Mouse (Mus musculus) forebrain, embryonic 16.5 days (tissue): Measurements from ENCODE around the gene Smim17. TPM values are rescaled to one million over a fixed set of nuclear protein-coding genes. Genes with fewer than 3 reads are reported as not detected.
"Not testable (repeated sequence)": the region's sequence is repeated elsewhere in the genome, so short reads cannot be mapped to it uniquely, and the experiment has no call there.

Source experiments
- ATAC-seq: fragments of 200-750 bp; cut with Nextera tagmentation; 2 replicates; pipeline ENCODE4 v1.8.0; 2017; ENCODE audit warnings: mild to moderate bottlenecking, moderate library complexity
- H3K27ac ChIP-seq: fragments of 300-500 bp; sonication (generic); 2 replicates; pipeline ENCODE4 v1.5.1; 2014; ENCODE audit warnings: low read length, control low read depth
- H3K27me3 ChIP-seq: fragments of 300-500 bp; sonication (generic); replicated peaks from 2 replicates; pipeline ENCODE4 v1.6.1; 2014; ENCODE audit warnings: low read length; ENCODE audit not compliant: control insufficient read depth, insufficient read depth
- H3K36me3 ChIP-seq: fragments of 300-500 bp; sonication (generic); 2 replicates; pipeline ENCODE4 v1.6.1; 2014; ENCODE audit not compliant: control insufficient read depth, insufficient read depth
- H3K4me1 ChIP-seq: fragments of 300-500 bp; sonication (generic); replicated peaks from 2 replicates; pipeline ENCODE4 v1.6.1; 2014; ENCODE audit warnings: low read length; ENCODE audit not compliant: control insufficient read depth, insufficient read depth
- H3K4me2 ChIP-seq: fragments of 300-500 bp; sonication (generic); 2 replicates; pipeline ENCODE4 v1.6.1; 2014; ENCODE audit warnings: mild to moderate bottlenecking, low read length, control low read depth
- H3K4me3 ChIP-seq: fragments of 300-500 bp; sonication (generic); replicated peaks from 2 replicates; pipeline ENCODE4 v1.5.1; 2014; ENCODE audit warnings: mild to moderate bottlenecking, low read length, control low read depth
- H3K9ac ChIP-seq: fragments of 300-500 bp; sonication (generic); replicated peaks from 2 replicates; pipeline ENCODE4 v1.6.1; 2014; ENCODE audit warnings: low read depth, low read length, control low read depth
- H3K9me3 ChIP-seq: fragments of 300-500 bp; sonication (generic); 2 replicates; pipeline ENCODE4 v1.6.1; 2016; ENCODE audit warnings: low read length; ENCODE audit not compliant: control insufficient read depth
- WGBS: fragments of 180-500 bp; shearing (Covaris S2); extraction: QIAGEN DNeasy Blood & Tissue Kit; methylation state at CpG from one replicate; pipeline ENCODE4 v1.1.7; 2014; 5-methylcytosine and 5-hydroxymethylcytosine counted together
- polyA plus RNA-seq: library from polyadenylated mRNA; unstranded; fragments of >200 nt; fragmentation: Nextera tagmentation; extraction: Ambion mirVana; gene quantifications from 2 replicates; pipeline ENCODE4 v1.2.1, GENCODE M21; 2015

The Smim17 gene
- polyA plus RNA-seq, 1 experiment from 2014 or later = 6.0 TPM

DNA sequence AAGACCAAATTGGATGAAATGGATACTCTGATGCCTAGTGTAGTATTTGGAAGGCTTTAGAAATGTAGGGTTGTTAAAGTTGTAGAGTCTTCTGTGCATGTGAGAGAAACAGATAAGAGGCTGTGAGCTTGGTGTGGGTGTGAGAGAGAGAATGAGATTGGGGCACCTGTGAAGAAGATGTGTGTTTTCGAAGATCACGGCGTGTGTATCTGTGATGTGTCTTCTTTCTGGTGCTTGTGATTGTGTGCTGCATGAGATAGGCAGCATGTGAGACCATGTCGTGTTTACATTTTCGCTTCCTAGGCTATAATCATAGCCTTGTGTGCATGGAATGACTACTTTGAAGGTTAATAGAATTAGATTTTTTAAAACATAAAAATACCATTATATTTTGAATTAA, 31.3 kb upstream of the Smim17 start:
- no peak overlapping the region for H3K9ac ChIP-seq
- ATAC-seq = no peak
- H3K9me3 ChIP-seq = no peaks in the 10 kb centered on the region
- no peaks in the 10 kb centered on the region for H3K27me3 ChIP-seq
- WGBS = 91% methylated on average over 5 of the region's 5 CpGs
- no peak overlapping the region for H3K4me2 ChIP-seq
- H3K4me3 ChIP-seq = no peak overlapping the region
- H3K36me3 ChIP-seq = 0 out of 2 replicates have a peak, but pooled peaks cover under 1% of the 10 kb centered on the region
- H3K27ac ChIP-seq = no peak overlapping the region
- H3K4me1 ChIP-seq = peaks cover 6% of the 10 kb centered on the region

DNA sequence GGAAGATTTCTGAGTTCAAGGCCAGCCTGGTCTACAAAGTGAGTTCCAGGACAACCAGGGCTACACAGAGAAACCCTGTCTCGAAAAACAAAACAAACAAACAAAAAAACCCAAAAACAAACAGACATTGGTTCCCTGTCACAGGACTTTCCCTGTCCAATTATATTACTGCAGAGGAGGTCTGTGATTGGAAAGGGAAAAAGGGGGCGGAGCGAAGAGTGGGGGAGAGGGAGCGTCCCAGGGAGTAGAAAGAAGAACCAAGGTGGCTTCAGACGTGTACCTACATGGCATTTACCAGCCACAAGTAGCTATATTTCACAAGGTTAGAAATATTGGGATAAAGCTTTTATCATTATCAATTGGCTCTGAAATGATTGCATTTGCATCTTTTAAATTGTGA, 30.4 kb upstream of the Smim17 start:
- not testable (repeated sequence) for H3K9me3 ChIP-seq, H3K4me2 ChIP-seq, H3K9ac ChIP-seq, H3K27me3 ChIP-seq, H3K27ac ChIP-seq, H3K4me3 ChIP-seq, H3K4me1 ChIP-seq, H3K36me3 ChIP-seq, ATAC-seq
- 87% methylated on average over 5 of the region's 5 CpGs for WGBS

DNA sequence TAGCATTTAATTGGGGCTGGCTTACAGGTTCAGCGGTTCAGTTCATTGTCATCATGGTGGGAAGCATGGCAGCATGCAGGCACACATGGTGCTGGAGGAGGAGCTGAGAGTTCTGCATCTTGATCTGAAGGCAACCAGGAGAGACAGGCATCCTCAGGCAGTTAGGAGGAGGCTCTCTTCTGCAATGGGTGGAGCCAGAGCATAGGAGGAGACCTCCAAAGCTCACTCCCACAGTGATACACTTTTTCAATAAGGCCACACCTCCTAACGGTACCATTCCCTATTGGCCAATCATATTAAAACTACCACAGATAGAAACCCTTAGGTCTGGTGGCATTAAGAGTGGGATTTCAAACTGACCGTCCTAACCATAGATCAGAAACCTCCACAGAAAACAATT, 29.1 kb upstream of the Smim17 start:
- Histone ChIP-seq H3K9me3 (no peaks in the 10 kb centered on the region), H3K4me3 (no peak overlapping the region), H3K4me1 (no peaks in the 10 kb centered on the region), H3K27me3 (no peaks in the 10 kb centered on the region), H3K4me2 (no peak overlapping the region), H3K36me3 (0 out of 2 replicates have a peak, but pooled peaks cover 2% of the 10 kb centered on the region), H3K9ac (no peak overlapping the region), H3K27ac (no peak overlapping the region)
- WGBS = 89% methylated on average over 3 of the region's 3 CpGs
- ATAC-seq = no peak

GRCm38 (mm10) chr7:6372993-6373392, 25.5 kb upstream of the Smim17 start:
- ATAC-seq = no peak
- WGBS = 92% methylated on average over 3 of the region's 3 CpGs
- no peak overlapping the region for H3K9ac ChIP-seq
- no peaks in the 10 kb centered on the region for H3K27me3 ChIP-seq
- no peak overlapping the region for H3K4me2 ChIP-seq
- no peaks in the 10 kb centered on the region for H3K9me3 ChIP-seq
- no peaks in the 10 kb centered on the region for H3K4me1 ChIP-seq
- H3K27ac ChIP-seq = no peak overlapping the region
- no peak overlapping the region for H3K4me3 ChIP-seq
- 0 out of 2 replicates have a peak, but pooled peaks cover 2% of the 10 kb centered on the region for H3K36me3 ChIP-seq

DNA sequence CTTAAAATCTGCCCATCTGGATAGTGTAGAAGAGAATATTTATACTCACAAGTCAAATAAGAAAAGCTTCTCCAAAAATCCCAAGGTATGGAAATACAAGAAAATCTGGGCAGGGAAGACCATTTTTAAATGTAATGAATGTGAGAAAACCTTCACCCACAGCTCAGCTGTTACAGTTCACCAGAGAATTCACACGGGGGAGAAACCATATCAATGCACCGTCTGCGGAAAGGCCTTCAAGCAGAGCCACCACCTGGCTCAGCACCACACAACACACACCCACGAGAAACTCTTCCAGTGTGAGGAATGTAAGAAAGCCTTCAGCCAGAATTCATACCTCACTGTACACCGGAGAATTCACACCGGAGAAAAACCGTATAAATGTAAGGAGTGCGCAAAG, 20.1 kb upstream of the Smim17 start:
- no peak overlapping the region for H3K9ac ChIP-seq

DNA sequence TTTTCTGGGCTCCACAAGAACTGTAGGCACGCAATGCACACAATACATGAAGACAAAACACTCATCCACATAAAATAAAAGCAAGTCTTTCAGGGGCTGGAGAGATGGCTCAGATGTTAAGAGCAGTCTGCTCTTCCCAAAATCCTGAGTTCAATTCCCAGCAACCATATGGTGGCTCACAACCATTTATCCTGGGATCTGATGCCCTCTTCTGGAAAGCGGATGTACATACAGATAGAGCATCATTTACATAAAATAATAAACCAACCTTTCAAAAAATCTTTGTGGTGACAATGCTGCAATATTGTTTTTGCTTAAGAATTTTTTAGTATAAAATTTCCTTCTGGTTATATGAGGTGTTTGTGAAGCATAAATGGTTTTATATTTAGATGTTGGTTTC, 17.1 kb upstream of the Smim17 start:
- Histone ChIP-seq H3K27ac (no peak overlapping the region), H3K4me1 (peaks cover 16% of the 10 kb centered on the region), H3K9me3 (no peaks in the 10 kb centered on the region), H3K9ac (no peak overlapping the region), H3K36me3 (peaks cover 3% of the 10 kb centered on the region; the same call in 1 of the 2 replicates), H3K4me2 (no peak overlapping the region), H3K27me3 (no peaks in the 10 kb centered on the region), H3K4me3 (no peak overlapping the region)
- 81% methylated on average over 2 of the region's 2 CpGs for WGBS
- no peak for ATAC-seq

More for the DNA sequence above, 20.1 kb upstream of the Smim17 start:
- Histone ChIP-seq H3K4me2 (no peak overlapping the region), H3K27ac (no peak overlapping the region), H3K36me3 (no peaks in the 10 kb centered on the region), H3K4me3 (no peak overlapping the region), H3K27me3 (no peaks in the 10 kb centered on the region), H3K4me1 (peaks cover 7% of the 10 kb centered on the region), H3K9me3 (no peaks in the 10 kb centered on the region)
- no peak for ATAC-seq
- 87% methylated on average over 8 of the region's 8 CpGs for whole genome bisulfite sequencing

DNA sequence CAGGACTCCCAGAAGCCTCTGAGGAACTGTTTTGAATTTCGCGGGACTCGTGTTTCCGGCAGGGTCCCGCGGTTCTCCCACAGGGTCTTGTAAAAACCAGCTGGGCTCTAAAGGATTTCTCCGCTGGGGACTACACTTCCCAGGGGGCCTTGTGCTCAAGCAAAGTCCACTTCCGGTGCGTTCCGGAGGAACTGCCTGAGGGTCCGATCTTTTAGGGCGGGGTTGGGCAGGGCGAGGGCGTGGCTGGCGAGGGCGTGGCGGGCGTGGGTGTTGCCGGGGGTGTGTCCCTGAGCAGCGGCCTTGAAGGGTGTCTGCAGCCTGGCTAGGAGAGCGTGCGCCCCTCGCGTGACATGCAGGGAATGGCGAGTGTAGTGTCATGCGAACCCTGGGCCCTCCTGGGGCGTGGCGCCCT, 15.5 kb upstream of the Smim17 start, which contains the start of gene Zfp28:
Gene Zfp28 (plus strand): TSS at position 252 of the 412 bp plus-strand sequence.
- Histone ChIP-seq H3K9me3 (no peaks in the 10 kb centered on the region), H3K27me3 (no peaks in the 10 kb centered on the region), H3K4me1 (peaks cover 16% of the 10 kb centered on the region), H3K27ac (no peak within 1 kb of the TSS), H3K4me2 (peak within 1 kb of the TSS; percentile 73), H3K4me3 (peak within 1 kb of the TSS; percentile 66), H3K36me3 (peaks cover 3% of the 10 kb centered on the region; the same call in 1 of the 2 replicates), H3K9ac (peak within 1 kb of the TSS; percentile 74)
- ATAC-seq = peak; percentile 98
- 0% methylated on average over 28 of the region's 28 CpGs for WGBS

DNA sequence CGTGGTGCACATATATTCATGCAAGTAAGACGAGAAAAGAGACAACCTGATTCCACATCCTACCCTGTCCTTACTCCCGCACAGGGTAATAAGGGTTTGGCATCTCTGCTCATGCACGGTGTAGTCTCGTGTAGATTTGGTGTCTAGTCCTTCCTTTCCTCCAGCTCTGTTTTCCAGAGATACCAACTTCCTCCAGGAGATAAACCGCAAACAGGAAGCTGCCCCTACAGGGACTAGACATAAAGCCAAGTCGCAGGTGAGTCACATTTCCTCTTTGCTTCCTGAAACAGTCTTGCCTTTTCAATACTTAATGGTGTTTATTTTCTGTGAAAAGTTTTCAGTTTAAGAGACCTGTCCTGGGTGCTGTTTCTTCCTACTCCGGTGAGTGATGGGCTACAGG, 14.5 kb upstream of the Smim17 start:
- Histone ChIP-seq H3K4me1 (peaks cover 16% of the 10 kb centered on the region), H3K27ac (no peak overlapping the region), H3K36me3 (peaks cover 3% of the 10 kb centered on the region; the same call in 1 of the 2 replicates), H3K9me3 (no peaks in the 10 kb centered on the region), H3K9ac (peak overlapping the region; percentile 74; the same call in 1 of the 2 replicates), H3K4me2 (peak overlapping the region; percentile 73), H3K4me3 (peak overlapping the region; percentile 66), H3K27me3 (no peaks in the 10 kb centered on the region)
- 75% methylated on average over 8 of the region's 8 CpGs for WGBS
- no peak for ATAC-seq

GRCm38 (mm10) chr7:6386995-6387394, 11.5 kb upstream of the Smim17 start:
- Histone ChIP-seq H3K4me2 (no peak overlapping the region), H3K9me3 (no peaks in the 10 kb centered on the region), H3K27me3 (no peaks in the 10 kb centered on the region), H3K27ac (no peak overlapping the region), H3K36me3 (peaks cover 12% of the 10 kb centered on the region), H3K4me1 (peaks cover 16% of the 10 kb centered on the region), H3K9ac (no peak overlapping the region), H3K4me3 (no peak overlapping the region)
- no peak for ATAC-seq
- 90% methylated on average over 8 of the region's 8 CpGs for WGBS

DNA sequence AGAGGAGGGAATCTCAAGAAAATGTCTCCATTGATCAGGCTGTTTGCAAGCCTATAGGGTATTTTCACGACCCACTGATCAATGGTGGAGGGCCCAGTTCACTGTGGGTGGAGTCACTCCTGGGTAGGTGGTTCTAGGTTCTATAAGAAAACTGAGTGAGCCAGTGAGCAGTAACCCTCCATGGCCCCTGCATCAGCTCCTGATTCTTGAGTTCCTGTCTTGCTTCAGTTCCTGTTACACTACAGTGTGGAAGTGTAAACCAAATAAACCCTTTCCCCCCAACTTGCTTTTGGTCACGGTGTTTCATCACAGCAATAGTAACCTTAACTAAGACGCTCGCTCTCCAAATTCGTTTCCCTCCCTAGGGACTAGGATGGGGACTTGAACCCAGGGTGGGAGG, 9.5 kb upstream of the Smim17 start:
- ATAC-seq = no peak
- no peaks in the 10 kb centered on the region for H3K9me3 ChIP-seq
- peaks cover 4% of the 10 kb centered on the region for H3K4me1 ChIP-seq
- H3K4me2 ChIP-seq = no peak overlapping the region
- H3K27me3 ChIP-seq = no peaks in the 10 kb centered on the region
- H3K9ac ChIP-seq = no peak overlapping the region
- H3K36me3 ChIP-seq = peaks cover 26% of the 10 kb centered on the region
- 86% methylated on average over 5 of the region's 5 CpGs for WGBS
- no peak overlapping the region for H3K4me3 ChIP-seq
- no peak overlapping the region for H3K27ac ChIP-seq
